Mouse (Mus musculus): Measurements from ENCODE around the gene Samd13. TPM values are rescaled to one million over a fixed set of nuclear protein-coding genes. Genes with fewer than 3 reads are reported as not detected.

The Samd13 gene
- polyA plus RNA-seq, 1 experiment from 2014 or later = 1.4 TPM

DNA sequence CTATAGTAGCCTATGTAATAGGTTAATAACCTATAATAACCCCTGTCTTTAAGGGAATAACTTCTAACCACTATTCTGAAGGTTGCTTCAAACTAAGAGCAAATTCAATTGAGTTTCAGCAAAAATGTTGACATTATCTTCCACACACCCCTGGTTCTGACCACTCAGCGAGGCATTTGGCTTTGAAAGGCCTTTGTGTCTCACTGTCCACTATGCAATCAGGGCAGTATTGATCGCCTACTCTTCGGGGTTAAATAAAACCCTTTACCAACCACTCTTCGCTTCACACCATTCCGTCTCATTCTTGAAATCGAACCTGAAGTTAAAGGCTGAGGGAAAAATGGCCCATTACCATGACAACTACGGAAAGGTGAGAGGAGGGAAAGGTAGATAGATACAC is 88.5 kb downstream of the Samd13 start:
- 84% methylated on average over 7 of the region's 7 CpGs for WGBS

DNA sequence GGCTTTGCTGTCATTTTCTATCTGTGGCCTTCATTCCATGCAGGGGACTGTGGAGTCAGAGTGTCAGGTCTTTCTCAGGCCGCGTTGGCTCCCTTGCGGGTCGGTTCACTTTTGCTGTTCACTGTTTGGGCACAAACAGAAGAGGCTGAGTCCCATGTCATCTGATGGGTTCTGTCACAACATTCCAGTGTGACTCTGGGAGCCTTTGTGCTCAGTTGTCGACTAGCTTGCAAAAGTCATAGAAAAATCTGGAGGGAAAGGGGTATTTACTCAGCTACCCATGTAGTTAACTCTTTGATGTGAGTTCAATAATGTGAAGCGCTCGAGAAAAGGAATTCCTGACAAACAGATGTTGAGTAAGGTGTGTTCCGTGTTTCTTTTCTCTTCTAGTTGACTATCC is 89.0 kb downstream of the Samd13 start:
- Histone ChIP-seq H3K27me3 (ENCODE audit: control insufficient read depth, insufficient read depth, low read depth, low read length) (no peaks in the 10 kb centered on the region), H3K4me3 (ENCODE audit: low read length) (no peak overlapping the region), H3K9me3 (ENCODE audit: control insufficient read depth, low read length) (no peaks in the 10 kb centered on the region), H3K9ac (ENCODE audit: low read length) (no peak overlapping the region), H3K4me1 (replicated peaks; ENCODE audit: control insufficient read depth, insufficient read depth, low read length) (peaks cover 5% of the 10 kb centered on the region), H3K27ac (ENCODE audit: low read length) (no peak overlapping the region), H3K36me3 (ENCODE audit: control insufficient read depth, insufficient read depth, low read length) (no peaks in the 10 kb centered on the region), H3K4me2 (ENCODE audit: low read depth, low read length) (no peak overlapping the region)
- no peak for ATAC-seq (ENCODE audit: low read depth)
- WGBS = 77% methylated on average over 8 of the region's 8 CpGs

More for the DNA sequence above, 88.5 kb downstream of the Samd13 start:
- H3K4me1 ChIP-seq (replicated peaks; ENCODE audit: control insufficient read depth, insufficient read depth, low read length) = peaks cover 5% of the 10 kb centered on the region
- H3K4me2 ChIP-seq (ENCODE audit: low read depth, low read length) = no peak overlapping the region
- H3K27me3 ChIP-seq (ENCODE audit: control insufficient read depth, insufficient read depth, low read depth, low read length) = no peaks in the 10 kb centered on the region
- no peak for ATAC-seq (ENCODE audit: low read depth)
- no peaks in the 10 kb centered on the region for H3K9me3 ChIP-seq (ENCODE audit: control insufficient read depth, low read length)
- H3K27ac ChIP-seq (ENCODE audit: low read length) = no peak overlapping the region
- no peak overlapping the region for H3K9ac ChIP-seq (ENCODE audit: low read length)
- no peaks in the 10 kb centered on the region for H3K36me3 ChIP-seq (ENCODE audit: control insufficient read depth, insufficient read depth, low read length)
- no peak overlapping the region for H3K4me3 ChIP-seq (ENCODE audit: low read length)

DNA sequence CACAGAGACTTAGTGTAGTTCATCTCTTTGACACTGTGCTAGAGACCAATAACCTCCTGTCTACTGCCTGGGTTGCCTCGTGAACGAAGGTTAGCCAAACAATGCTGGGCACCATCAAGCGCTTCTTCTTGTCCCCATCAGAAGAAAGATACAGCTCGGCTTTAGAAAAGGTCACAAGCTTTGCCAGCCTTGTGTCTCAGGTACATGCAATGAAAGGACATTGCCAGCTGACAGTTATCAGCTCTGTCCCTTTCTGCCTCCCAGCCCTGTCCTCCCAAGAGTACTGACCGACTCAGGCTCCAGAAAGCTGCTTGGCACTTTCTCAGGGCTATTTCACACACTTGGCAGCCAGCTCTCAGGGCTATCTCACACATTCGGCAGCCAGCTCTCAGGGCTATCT is 90.0 kb downstream of the Samd13 start:
- H3K27ac ChIP-seq (ENCODE audit: low read length) = no peak overlapping the region
- 77% methylated on average over 6 of the region's 6 CpGs for WGBS
- no peaks in the 10 kb centered on the region for H3K36me3 ChIP-seq (ENCODE audit: control insufficient read depth, insufficient read depth, low read length)
- no peak overlapping the region for H3K9ac ChIP-seq (ENCODE audit: low read length)
- H3K4me2 ChIP-seq (ENCODE audit: low read depth, low read length) = no peak overlapping the region
- H3K4me3 ChIP-seq (ENCODE audit: low read length) = no peak overlapping the region
- ATAC-seq (ENCODE audit: low read depth) = no peak
- H3K27me3 ChIP-seq (ENCODE audit: control insufficient read depth, insufficient read depth, low read depth, low read length) = no peaks in the 10 kb centered on the region
- H3K9me3 ChIP-seq (ENCODE audit: control insufficient read depth, low read length) = no peaks in the 10 kb centered on the region
- H3K4me1 ChIP-seq (replicated peaks; ENCODE audit: control insufficient read depth, insufficient read depth, low read length) = peaks cover 5% of the 10 kb centered on the region

Other genes with a start within 250 kb of the Samd13 start
- 11.3 and 11.7 TPM in 2 replicates for gene Ctbs, start 235.8 kb downstream of the Samd13 start, polyA plus RNA-seq (2015; fragmentation: Nextera tagmentation; extraction: Ambion mirVana)
- 4.1 and 5.2 TPM in 2 replicates for gene Spata1, start 185.8 kb downstream of the Samd13 start, polyA plus RNA-seq (2015; fragmentation: Nextera tagmentation; extraction: Ambion mirVana)
- 995 and 1,031 TPM in 2 replicates for gene Gng5, start 185.8 kb downstream of the Samd13 start, polyA plus RNA-seq (2015; fragmentation: Nextera tagmentation; extraction: Ambion mirVana)
- gene Rpf1, start 164.2 kb downstream of the Samd13 start, polyA plus RNA-seq (2015; fragmentation: Nextera tagmentation; extraction: Ambion mirVana) = 49.1 and 52.2 TPM in 2 replicates
- gene Uox, start 115.2 kb downstream of the Samd13 start, polyA plus RNA-seq (2015; fragmentation: Nextera tagmentation; extraction: Ambion mirVana) = 0.45 and 1.8 TPM in 2 replicates
- 0.10 TPM in 1 of 2 replicates, not detected in the other for gene Dnase2b, start 70.0 kb downstream of the Samd13 start, polyA plus RNA-seq (2015; fragmentation: Nextera tagmentation; extraction: Ambion mirVana)
- not detected in 2 replicates for gene 4930503B20Rik, start 34.3 kb downstream of the Samd13 start, polyA plus RNA-seq (2015; fragmentation: Nextera tagmentation; extraction: Ambion mirVana)
- 56.4 and 61.9 TPM in 2 replicates for gene Prkacb, start 127.4 kb upstream of the Samd13 start, polyA plus RNA-seq (2015; fragmentation: Nextera tagmentation; extraction: Ambion mirVana)
- 4.4 and 4.7 TPM in 2 replicates for gene Ttll7, start 166.8 kb upstream of the Samd13 start, polyA plus RNA-seq (2015; fragmentation: Nextera tagmentation; extraction: Ambion mirVana)